Mouse (Mus musculus): ENCODE measurements at regions not wholly inside any gene's neighbourhood (a gene's known extent, or its start where the extent isn't known, plus 50 kb on each side); places are given as distances from the start of the nearest gene placed in this dataset.
"Not testable (repeated sequence)": the region's sequence is repeated elsewhere in the genome, so short reads cannot be mapped to it uniquely, and the experiment has no call there.

DNA sequence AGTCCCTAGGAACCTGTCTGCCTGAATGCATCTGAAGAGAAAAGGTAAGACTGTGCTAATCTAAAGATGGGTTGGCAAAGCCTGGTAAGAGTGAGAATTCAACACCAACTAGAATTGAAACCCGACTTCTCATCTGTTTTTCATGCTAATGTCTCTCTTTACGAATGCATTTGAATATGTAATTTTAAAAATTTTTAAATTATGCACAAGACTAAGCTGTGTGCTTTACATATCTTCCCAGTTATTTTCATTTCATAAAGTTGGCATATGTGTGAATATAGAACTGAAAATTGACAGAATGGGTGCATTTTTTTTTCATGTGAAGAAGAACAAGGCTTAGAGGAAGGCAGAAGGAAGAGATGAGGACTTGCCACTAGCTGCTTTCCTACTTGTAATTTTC lies 267.2 kb upstream of the Ube2e3 start:
- DNase-seq (ENCODE audit: low spot score): no peak

- DNase-seq (ENCODE audit: low spot score): no peak
These were observed 269.9 kb upstream of the Ube2e3 start for GRCm38 (mm10) chr2:78598039-78598438.

GRCm38 (mm10) chr2:78596251-78596650 lies 271.7 kb upstream of the Ube2e3 start:
- no peak for DNase-seq (ENCODE audit: low spot score)

DNA sequence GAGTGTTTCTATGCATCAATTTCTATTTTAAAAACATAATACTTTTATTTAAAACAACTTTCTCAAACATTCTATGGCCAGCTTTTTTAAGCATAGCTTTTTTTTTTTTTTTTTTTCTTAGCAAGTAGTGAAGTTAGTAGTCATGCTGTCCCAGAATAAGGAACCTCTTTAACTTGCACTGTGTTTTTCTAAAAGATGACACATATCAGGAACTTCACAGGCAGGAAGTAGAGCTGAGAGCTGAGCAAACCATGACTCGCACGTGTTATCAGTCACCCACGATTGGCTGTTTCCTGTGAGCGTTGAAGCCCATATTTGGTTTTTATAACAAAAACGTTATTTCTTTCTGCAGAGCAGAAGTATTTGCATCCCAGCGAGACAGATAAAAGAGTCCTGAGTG lies 287.9 kb upstream of the Ube2e3 start:
- DNase-seq (ENCODE audit: low spot score): no peak

DNA sequence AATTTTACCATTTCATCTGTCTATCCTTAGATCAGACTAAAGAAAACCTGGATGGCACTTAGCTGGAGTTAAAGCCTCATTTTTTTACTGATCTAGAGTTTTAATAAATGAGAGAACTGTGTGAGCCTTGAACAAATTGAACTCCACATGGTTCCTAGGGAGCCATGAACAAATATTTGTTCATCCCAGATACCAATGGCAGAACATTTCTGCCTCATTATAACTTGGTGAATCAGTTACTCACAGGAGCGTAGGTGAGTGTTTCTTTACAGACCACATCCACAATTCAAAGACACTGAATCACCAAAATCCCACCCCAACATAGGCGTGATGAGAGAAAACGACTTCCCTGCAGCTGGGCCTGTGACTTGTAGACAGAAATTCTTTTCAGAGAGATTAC lies 295.4 kb upstream of the Ube2e3 start:
- no peak for DNase-seq (ENCODE audit: low spot score)

DNA sequence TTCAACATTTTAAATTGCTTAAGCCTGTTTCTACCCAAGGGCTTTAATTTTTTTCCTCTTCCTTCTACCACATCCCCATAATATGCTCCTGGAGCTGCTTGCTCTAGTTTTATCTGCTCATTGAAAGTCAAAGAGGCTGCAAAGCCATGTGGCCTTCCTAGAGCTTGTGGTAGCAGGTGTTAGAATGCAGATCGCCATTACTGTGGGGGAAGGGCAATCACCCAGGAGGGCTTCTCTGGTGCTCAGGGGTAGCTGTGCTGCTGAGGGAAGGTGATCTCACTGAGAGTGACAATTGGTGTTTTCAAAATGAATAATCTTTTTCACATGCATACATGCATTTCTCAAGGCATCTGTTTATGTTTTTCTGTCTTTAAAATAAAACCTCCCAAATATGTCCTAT lies 309.8 kb upstream of the Ube2e3 start:
- no peak for DNase-seq (ENCODE audit: low spot score)

DNA sequence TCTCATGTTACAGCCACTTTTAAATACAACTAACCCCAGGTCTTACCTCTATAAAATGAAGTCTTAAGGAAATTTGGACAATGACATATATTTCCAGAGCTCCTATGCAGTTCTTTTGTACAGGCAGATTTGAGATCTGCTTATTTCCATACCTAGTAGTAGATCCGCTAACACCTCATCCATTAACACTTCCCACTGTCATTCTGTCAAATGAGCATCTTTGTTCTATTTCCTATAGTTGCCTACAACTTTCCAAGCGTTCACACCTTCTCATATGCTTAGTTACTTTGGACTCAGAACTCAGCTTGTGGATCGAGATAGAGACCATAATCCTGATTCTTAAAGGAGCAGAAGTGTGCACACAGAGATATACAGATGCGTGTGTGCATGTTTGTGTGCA lies 316.8 kb upstream of the Ube2e3 start:
- no peak for DNase-seq (ENCODE audit: low spot score)

DNA sequence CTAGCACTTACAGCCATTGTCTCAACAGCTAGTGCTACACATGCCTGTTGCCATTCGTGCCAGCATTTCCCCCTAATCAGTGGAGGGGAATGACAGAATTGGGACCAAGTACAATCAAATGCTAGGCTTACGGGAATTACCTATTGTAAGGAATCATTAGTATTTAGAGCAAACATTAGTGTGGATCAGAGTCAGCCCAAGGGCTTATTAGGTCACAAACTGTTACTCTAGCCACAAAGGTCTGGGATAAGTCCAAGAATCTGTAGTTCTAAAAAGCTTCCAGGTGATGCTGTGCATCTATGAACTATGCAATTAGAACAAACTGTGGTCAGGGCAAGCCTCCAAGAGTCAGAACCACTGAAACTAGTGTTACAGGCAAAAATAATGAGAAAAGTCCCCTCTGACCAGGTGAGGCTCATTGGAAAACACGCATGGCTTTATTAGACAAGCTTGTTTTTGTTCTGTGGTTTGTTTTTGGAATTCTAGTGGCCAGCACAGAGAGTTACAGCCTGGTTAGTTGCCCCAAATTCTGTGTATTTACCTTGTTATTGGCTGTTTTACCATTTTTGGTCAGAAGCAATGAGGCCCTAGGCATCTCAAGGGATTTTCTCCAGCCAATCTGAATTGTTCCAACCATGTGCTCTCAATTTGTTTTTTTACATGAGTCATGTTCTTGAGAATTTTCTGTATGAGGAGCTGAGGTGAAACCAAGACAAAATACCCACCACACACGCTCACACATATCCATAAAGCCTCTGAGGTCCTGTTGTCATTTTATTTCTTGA lies 319.0 kb upstream of the Ube2e3 start:
- DNase-seq (ENCODE audit: low spot score): no peak

GRCm38 (mm10) chr2:78547286-78547685 lies 320.6 kb upstream of the Ube2e3 start:
- DNase-seq (ENCODE audit: low spot score): peak; percentile 42

- no peak for DNase-seq (ENCODE audit: low spot score)
These were observed 327.5 kb upstream of the Ube2e3 start for GRCm38 (mm10) chr2:78540422-78540821.

DNA sequence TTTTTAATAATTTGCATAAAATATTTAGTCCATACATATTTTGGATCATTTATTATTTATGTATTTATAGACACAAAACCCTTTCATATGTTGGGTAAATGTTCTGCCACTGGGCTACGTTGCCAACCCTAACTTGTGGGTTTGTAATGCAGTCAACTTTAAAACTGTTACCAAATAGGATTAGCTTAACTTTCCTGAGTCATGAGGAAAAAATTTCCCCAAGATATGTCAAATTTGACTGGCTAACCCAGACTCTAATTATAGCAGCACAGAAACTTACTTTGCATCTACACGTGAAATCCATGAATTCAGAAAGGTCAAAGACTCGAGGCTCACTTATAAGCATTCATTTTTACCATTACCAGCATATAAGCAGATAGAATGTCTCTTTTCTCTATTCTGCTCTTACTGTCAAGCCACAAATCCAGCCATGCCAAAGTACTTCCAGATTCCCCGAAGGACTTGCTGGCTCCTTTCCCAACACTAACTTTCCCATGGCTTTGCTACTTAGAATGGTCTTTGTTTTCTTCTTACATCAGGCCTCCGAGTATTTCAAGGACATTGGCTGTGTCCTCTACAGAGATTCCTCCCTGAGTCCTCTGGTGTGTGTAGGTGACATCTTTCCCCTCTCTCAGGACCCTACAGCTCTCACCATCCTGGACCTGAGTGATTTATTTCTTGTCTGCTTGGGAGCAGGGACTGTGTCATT lies 328.2 kb upstream of the Ube2e3 start:
- DNase-seq (ENCODE audit: low spot score): peak; percentile 40

GRCm38 (mm10) chr2:78537574-78537973 lies 330.4 kb upstream of the Ube2e3 start:
- DNase-seq (ENCODE audit: low spot score): no peak

- not testable (repeated sequence) for DNase-seq (ENCODE audit: low spot score)
These were observed 334.0 kb upstream of the Ube2e3 start for GRCm38 (mm10) chr2:78533881-78534280.

GRCm38 (mm10) chr2:78530535-78530934 lies 337.4 kb upstream of the Ube2e3 start:
- DNase-seq (ENCODE audit: low spot score): no peak

- no peak for DNase-seq (ENCODE audit: low spot score)
These were observed 347.5 kb upstream of the Ube2e3 start for GRCm38 (mm10) chr2:78520258-78521023.

- no peak for DNase-seq (ENCODE audit: low spot score)
These were observed 374.8 kb upstream of the Ube2e3 start for GRCm38 (mm10) chr2:78493115-78493514.

- DNase-seq (ENCODE audit: low spot score): no peak
These were observed 387.9 kb upstream of the Ube2e3 start for GRCm38 (mm10) chr2:78480036-78480435.

DNA sequence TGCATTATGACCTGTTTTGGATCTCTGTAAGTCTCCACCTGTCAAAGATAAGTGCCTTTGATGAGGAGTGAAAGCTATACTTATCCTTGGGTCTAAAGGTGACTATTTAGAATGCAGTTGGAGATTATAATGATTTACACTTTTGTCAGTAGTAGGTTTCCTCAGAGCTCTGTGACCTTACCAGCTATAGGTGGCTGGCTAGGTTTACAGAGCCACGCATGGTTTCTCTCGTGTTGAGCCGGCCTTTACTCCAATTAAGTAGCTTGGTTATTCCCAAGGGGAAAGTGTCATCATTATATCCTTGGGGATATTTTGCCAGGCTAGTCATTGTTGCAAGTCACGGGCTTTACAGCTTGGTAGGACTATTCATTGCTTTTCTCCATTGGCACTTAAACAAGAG lies 408.5 kb upstream of the Ube2e3 start:
- DNase-seq (ENCODE audit: low spot score): no peak

DNA sequence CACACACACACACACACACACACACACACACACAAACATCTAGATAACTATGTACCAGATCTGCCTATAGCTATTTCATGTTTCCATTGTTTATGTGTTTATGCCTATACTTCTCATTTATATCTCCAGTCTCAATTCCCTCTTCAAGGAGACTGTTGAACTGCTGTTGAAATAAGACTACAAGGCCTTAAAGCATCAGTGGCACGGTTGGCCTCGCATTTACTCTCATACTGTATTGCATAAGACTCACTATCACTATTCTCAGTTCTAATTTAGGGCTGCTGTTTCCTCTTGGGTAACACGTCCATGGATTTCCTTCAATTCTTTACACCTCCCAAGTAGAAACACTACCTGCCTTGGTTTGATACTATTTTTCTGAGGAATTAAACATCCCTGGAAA lies 414.5 kb upstream of the Ube2e3 start:
- no peak for DNase-seq (ENCODE audit: low spot score)

GRCm38 (mm10) chr2:78436816-78437215 lies 431.1 kb upstream of the Ube2e3 start:
- no peak for DNase-seq (ENCODE audit: low spot score)

DNA sequence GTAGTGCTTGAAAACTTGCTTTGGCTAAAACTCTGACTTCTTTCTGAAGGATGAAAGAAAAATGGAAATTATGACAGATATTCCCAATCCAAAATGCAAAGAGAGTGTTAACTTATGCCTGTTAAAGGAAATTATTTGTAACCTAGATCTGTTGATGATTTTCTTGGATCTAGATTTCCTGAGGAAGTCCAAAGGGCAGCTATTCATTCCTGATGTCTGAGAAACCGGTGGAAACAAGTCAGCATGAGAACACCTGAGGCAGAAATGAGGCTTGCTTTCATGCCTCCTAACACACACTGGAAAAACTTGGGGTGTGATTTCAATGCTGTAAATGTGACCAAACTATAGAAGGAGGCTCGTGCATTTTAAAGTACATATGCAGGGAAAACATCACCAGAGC lies 432.9 kb upstream of the Ube2e3 start:
- no peak for DNase-seq (ENCODE audit: low spot score)

GRCm38 (mm10) chr2:78427659-78428336 lies 440.1 kb upstream of the Ube2e3 start:
- DNase-seq (ENCODE audit: low spot score): no peak

All from testis, postnatal 10 days (tissue).